Mouse (Mus musculus) bone marrow macrophage, adult 2 months (primary cell): ENCODE data around the gene 9530068E07Rik.

ENCODE experiments used
- CTCF ChIP-seq: IDR thresholded peaks from 2 replicates; pipeline ENCODE4 v1.5.1; 2012; ENCODE audit warnings: low read depth, mild to moderate bottlenecking, low read length, moderate library complexity
- POLR2A ChIP-seq: IDR thresholded peaks from 2 replicates; pipeline ENCODE4 v1.6.1; 2012; ENCODE audit warnings: mild to moderate bottlenecking, low read depth, low read length, borderline replicate concordance

GRCm38 (mm10) chr11:52435466-52435865, 39.2 kb downstream of the 9530068E07Rik start:
- TF ChIP-seq CTCF, result no peak
- TF ChIP-seq POLR2A, result no peak
